16 mouse cellular contexts compared by ENCODE assay signal in genomic region chr1:90247756-90248541, GRCm38 (mm10). TPM values are rescaled to one million over a fixed set of nuclear protein-coding genes. Genes with fewer than 3 reads are reported as not detected.
DNase-seq lines count a peak whose midpoint lies in the region; ATAC-seq and TF ChIP-seq lines count a peak whose summit lies in the region.
"Had no signal": no experiment of that assay in that cellular context is flagged by ENCODE, and none has a peak within 500 bp of the region (broad histone marks: within the 10 kb centered on the region; RNA-seq: fewer than 3 reads in every experiment).

No protein-coding gene starts in this region.

- H3K27ac ChIP-seq in intestine, embryonic 15.5 days = no peak overlapping the region
- H3K27ac ChIP-seq in intestine, postnatal 0 days (ENCODE audit: low read depth, low read length) = no peak overlapping the region
- peak overlapping the region; percentile 98 for H3K27ac ChIP-seq in liver, embryonic 13.5 days
- no peak overlapping the region for H3K27ac ChIP-seq in hindbrain, embryonic 13.5 days
- H3K27ac ChIP-seq: kidney, embryonic 15.5 days had no signal

- H3K4me3 ChIP-seq in intestine, embryonic 15.5 days (replicated peaks) = no peak overlapping the region
- no peak overlapping the region for H3K4me3 ChIP-seq in intestine, postnatal 0 days (ENCODE audit: low read depth, low read length)
- peak overlapping the region; percentile 22; the same call in 1 of the 2 replicates for H3K4me3 ChIP-seq in liver, embryonic 13.5 days (replicated peaks)
- H3K4me3 ChIP-seq in hindbrain, embryonic 13.5 days = no peak overlapping the region
- H3K4me3 ChIP-seq: kidney, embryonic 15.5 days had no signal

- peak; percentile 27 for DNase-seq in R1 (ENCODE audit: low read depth, low spot score)
- DNase-seq in c-Kit-positive CD71-positive TER-119-negative erythroid progenitor cells, embryonic 14.5 days (ENCODE audit: low read depth) = peak; percentile 28
- peak; percentile 69 for DNase-seq in liver, embryonic 13.5 days
- no peak for DNase-seq in testis, postnatal 10 days (ENCODE audit: low spot score)
- no peak for DNase-seq in right cerebral cortex, postnatal 4 days
- DNase-seq: cerebellum, adult 8-10 months; embryo, embryonic 11 days; lung, adult 18-20 months; right cerebral cortex, adult 18-20 months; thymus, postnatal 4 days had no signal

- 0 out of 2 replicates have a peak, but pooled peaks cover 4% of the 10 kb centered on the region for H3K4me1 ChIP-seq in intestine, embryonic 15.5 days (replicated peaks)
- H3K4me1 ChIP-seq in intestine, postnatal 0 days (replicated peaks; ENCODE audit: control insufficient read depth, insufficient read depth, low read length) = no peaks in the 10 kb centered on the region
- peaks cover 89% of the 10 kb centered on the region for H3K4me1 ChIP-seq in liver, embryonic 13.5 days (replicated peaks)
- peaks cover 39% of the 10 kb centered on the region for H3K4me1 ChIP-seq in hindbrain, embryonic 13.5 days (replicated peaks)

- H3K27me3 ChIP-seq in intestine, embryonic 15.5 days (replicated peaks) = no peaks in the 10 kb centered on the region
- no peaks in the 10 kb centered on the region for H3K27me3 ChIP-seq in intestine, postnatal 0 days (replicated peaks; ENCODE audit: control insufficient read depth, insufficient read depth, low read length)
- peaks cover 19% of the 10 kb centered on the region; the same call in 1 of the 2 replicates for H3K27me3 ChIP-seq in liver, embryonic 13.5 days
- H3K27me3 ChIP-seq in hindbrain, embryonic 13.5 days = peaks cover 9% of the 10 kb centered on the region; the same call in 1 of the 2 replicates
- H3K27me3 ChIP-seq: kidney, embryonic 15.5 days had no signal

- WGBS in intestine, embryonic 15.5 days = 83% methylated on average over 8 of the region's 8 CpGs
- WGBS in intestine, postnatal 0 days = 86% methylated on average over 8 of the region's 8 CpGs
- WGBS in liver, embryonic 13.5 days (ENCODE audit: insufficient replicate concordance) = 44% methylated on average over 8 of the region's 8 CpGs
- 93% methylated on average over 8 of the region's 8 CpGs for WGBS in hindbrain, embryonic 13.5 days

- peak; percentile 67; the same call in 1 of the 2 replicates for ATAC-seq in intestine, embryonic 15.5 days
- no peak for ATAC-seq in intestine, postnatal 0 days
- ATAC-seq in liver, embryonic 13.5 days (ENCODE audit: low read depth) = peak; percentile 91
- no peak for ATAC-seq in hindbrain, embryonic 13.5 days (ENCODE audit: low FRiP score)
- ATAC-seq: CD4-positive, CD25-positive, alpha-beta regulatory T cell, adult 4 months; hindbrain, embryonic 16.5 days had no signal

- no peak overlapping the region for H3K4me2 ChIP-seq in intestine, embryonic 15.5 days (replicated peaks)
- no peak overlapping the region for H3K4me2 ChIP-seq in intestine, postnatal 0 days (replicated peaks; ENCODE audit: low read depth)
- H3K4me2 ChIP-seq in liver, embryonic 13.5 days = peak overlapping the region; percentile 64
- no peak overlapping the region for H3K4me2 ChIP-seq in hindbrain, embryonic 13.5 days
- H3K4me2 ChIP-seq: kidney, embryonic 15.5 days had no signal

- no peaks in the 10 kb centered on the region for H3K9me3 ChIP-seq in intestine, embryonic 15.5 days
- no peaks in the 10 kb centered on the region for H3K9me3 ChIP-seq in intestine, postnatal 0 days (ENCODE audit: control insufficient read depth)
- no peaks in the 10 kb centered on the region for H3K9me3 ChIP-seq in liver, embryonic 13.5 days (replicated peaks)
- H3K9me3 ChIP-seq in hindbrain, embryonic 13.5 days = no peaks in the 10 kb centered on the region
- H3K9me3 ChIP-seq: kidney, embryonic 15.5 days had no signal

- no peak for TF ChIP-seq CTCF in intestine, postnatal 0 days (IDR thresholded peaks at IDR 0.05; ENCODE audit: low read depth)

- H3K9ac ChIP-seq in intestine, embryonic 15.5 days = no peak overlapping the region
- no peak overlapping the region for H3K9ac ChIP-seq in intestine, postnatal 0 days (ENCODE audit: low read depth, low read length)
- H3K9ac ChIP-seq in liver, embryonic 13.5 days = peak overlapping the region; percentile 71
- H3K9ac ChIP-seq in hindbrain, embryonic 13.5 days = no peak overlapping the region
- H3K9ac ChIP-seq: kidney, embryonic 15.5 days had no signal

- no peaks in the 10 kb centered on the region for H3K36me3 ChIP-seq in intestine, embryonic 15.5 days
- H3K36me3 ChIP-seq in intestine, postnatal 0 days (ENCODE audit: control insufficient read depth, insufficient read depth) = no peaks in the 10 kb centered on the region
- no peaks in the 10 kb centered on the region for H3K36me3 ChIP-seq in liver, embryonic 13.5 days
- no peaks in the 10 kb centered on the region for H3K36me3 ChIP-seq in hindbrain, embryonic 13.5 days
- H3K36me3 ChIP-seq: kidney, embryonic 15.5 days had no signal

RNA-seq across cellular contexts. Expression of gene Ackr3, which starts 44.2 kb away (rescaled TPM):
- 13.0 and 13.3 TPM in 2 replicates for polyA plus RNA-seq in intestine, embryonic 15.5 days (2015; fragmentation: Nextera tagmentation; extraction: Ambion mirVana)
- polyA plus RNA-seq in intestine, postnatal 0 days (2015; fragmentation: Nextera tagmentation; extraction: Ambion mirVana) = 8.9 and 9.2 TPM in 2 replicates
- polyA plus RNA-seq in liver, embryonic 13.5 days (2015; fragmentation: Nextera tagmentation; extraction: Ambion mirVana) = 2.8 and 3.5 TPM in 2 replicates
- 13.1 and 13.9 TPM in 2 replicates for polyA plus RNA-seq in hindbrain, embryonic 13.5 days (2015; fragmentation: Nextera tagmentation; extraction: Ambion mirVana)
- polyA plus RNA-seq: CD4-positive, CD25-positive, alpha-beta regulatory T cell, adult 4 months had no signal

Comparison
In these comparisons a context has a peak if more than half of its experiments do, and no peak if none do; other contexts are left out.
1. ATAC-seq: peak in intestine, embryonic 15.5 days (single experiment) and liver, embryonic 13.5 days (single experiment); none in intestine, postnatal 0 days (single experiment) and hindbrain, embryonic 13.5 days (single experiment).
2. DNase-seq: peak in R1 (single experiment), c-Kit-positive CD71-positive TER-119-negative erythroid progenitor cells, embryonic 14.5 days (single experiment) and liver, embryonic 13.5 days (single experiment); none in testis, postnatal 10 days (single experiment) and right cerebral cortex, postnatal 4 days (single experiment).